Mouse (Mus musculus): ENCODE data around the gene Wipf1. TPM values are rescaled to one million over a fixed set of nuclear protein-coding genes. Genes with fewer than 3 reads are reported as not detected.

Wipf1 gene
- total RNA-seq, 2 experiments from 2014 or later: 13.3 to 19.6 TPM

GRCm38 (mm10) chr2:73469552-73469951 is 60.0 kb downstream of the Wipf1 start:
- no peak for DNase-seq

- no peak for DNase-seq
Measured at GRCm38 (mm10) chr2:73468993-73469392, 60.5 kb downstream of the Wipf1 start.

- DNase-seq: no peak
Measured at GRCm38 (mm10) chr2:73467071-73467851, 62.3 kb downstream of the Wipf1 start.

- DNase-seq: no peak
Measured at GRCm38 (mm10) chr2:73466481-73466880, 63.1 kb downstream of the Wipf1 start.

GRCm38 (mm10) chr2:73463431-73464194 is 65.9 kb downstream of the Wipf1 start:
- DNase-seq: peak in 1 of 2 experiments; percentile 14

- DNase-seq: no peak
Measured at GRCm38 (mm10) chr2:73462757-73463339, 66.7 kb downstream of the Wipf1 start.

- DNase-seq: no peak
Measured at GRCm38 (mm10) chr2:73462265-73462664, 67.3 kb downstream of the Wipf1 start.

- DNase-seq: no peak
Measured at GRCm38 (mm10) chr2:73460168-73460567, 69.4 kb downstream of the Wipf1 start.

GRCm38 (mm10) chr2:73459607-73460153 is 69.9 kb downstream of the Wipf1 start:
- no peak for DNase-seq

- DNase-seq: no peak
Measured at GRCm38 (mm10) chr2:73456886-73457285, 72.6 kb downstream of the Wipf1 start.

- no peak for DNase-seq
Measured at GRCm38 (mm10) chr2:73456154-73456553, 73.4 kb downstream of the Wipf1 start.

GRCm38 (mm10) chr2:73455541-73455940 is 74.0 kb downstream of the Wipf1 start:
- no peak for DNase-seq

- no peak for DNase-seq
Measured at GRCm38 (mm10) chr2:73454682-73455081, 74.9 kb downstream of the Wipf1 start.

GRCm38 (mm10) chr2:73454186-73454585 is 75.3 kb downstream of the Wipf1 start:
- DNase-seq: no peak

- DNase-seq: no peak
Measured at GRCm38 (mm10) chr2:73453717-73454116, 75.8 kb downstream of the Wipf1 start.

- DNase-seq: no peak
Measured at GRCm38 (mm10) chr2:73453085-73453484, 76.4 kb downstream of the Wipf1 start.

GRCm38 (mm10) chr2:73452556-73452955 is 77.0 kb downstream of the Wipf1 start:
- DNase-seq: no peak

GRCm38 (mm10) chr2:73451541-73451940 is 78.0 kb downstream of the Wipf1 start:
- no peak for DNase-seq

GRCm38 (mm10) chr2:73450172-73450715 is 79.3 kb downstream of the Wipf1 start:
- DNase-seq: no peak

GRCm38 (mm10) chr2:73443985-73444384 is 85.5 kb downstream of the Wipf1 start:
- DNase-seq: no peak

GRCm38 (mm10) chr2:73442015-73442414 is 87.5 kb downstream of the Wipf1 start:
- no peak for DNase-seq

- no peak for DNase-seq
Measured at GRCm38 (mm10) chr2:73440319-73440718, 89.2 kb downstream of the Wipf1 start.
